Mouse (Mus musculus) yolk sac, embryonic 10.5 days (tissue): Measurements from ENCODE around the gene Gm20388.

Source experiments
- DNase-seq: peaks from one replicate; pipeline ENCODE4 v3.0.0-alpha.2; 2017; ENCODE audit warnings: low spot score

The Gm20388 gene

GRCm38 (mm10) chr8:122893451-122893850 is 2982.8 kb downstream of the Gm20388 start:
- no peak for DNase-seq

GRCm38 (mm10) chr8:122896317-122896716 is 2985.7 kb downstream of the Gm20388 start:
- DNase-seq, result no peak

GRCm38 (mm10) chr8:122897200-122897599 is 2986.6 kb downstream of the Gm20388 start:
- no peak for DNase-seq

GRCm38 (mm10) chr8:122898018-122898417 is 2987.4 kb downstream of the Gm20388 start:
- no peak for DNase-seq

GRCm38 (mm10) chr8:122898473-122898872 is 2987.8 kb downstream of the Gm20388 start:
- no peak for DNase-seq

- no peak for DNase-seq
Observed at GRCm38 (mm10) chr8:122899085-122899484, 2988.4 kb downstream of the Gm20388 start.

- no peak for DNase-seq
Observed at GRCm38 (mm10) chr8:122901476-122901875, 2990.8 kb downstream of the Gm20388 start.

GRCm38 (mm10) chr8:122901892-122902515 is 2991.4 kb downstream of the Gm20388 start:
- DNase-seq, result no peak

GRCm38 (mm10) chr8:122902581-122902980 is 2991.9 kb downstream of the Gm20388 start:
- no peak for DNase-seq

- no peak for DNase-seq
Observed at GRCm38 (mm10) chr8:122903002-122903401, 2992.4 kb downstream of the Gm20388 start.

GRCm38 (mm10) chr8:122904496-122904895 is 2993.9 kb downstream of the Gm20388 start:
- DNase-seq, result no peak

GRCm38 (mm10) chr8:122905346-122905745 is 2994.7 kb downstream of the Gm20388 start:
- DNase-seq, result no peak

GRCm38 (mm10) chr8:122906463-122907021 is 2995.9 kb downstream of the Gm20388 start:
- DNase-seq, result peak; percentile 69

GRCm38 (mm10) chr8:122912150-122912549 is 3001.5 kb downstream of the Gm20388 start:
- no peak for DNase-seq

- DNase-seq, result no peak
Observed at GRCm38 (mm10) chr8:122912871-122913270, 3002.2 kb downstream of the Gm20388 start.

GRCm38 (mm10) chr8:122916766-122917165 is 3006.1 kb downstream of the Gm20388 start:
- no peak for DNase-seq

GRCm38 (mm10) chr8:122917531-122918392 is 3007.1 kb downstream of the Gm20388 start:
- no peak for DNase-seq

- DNase-seq, result no peak
Observed at GRCm38 (mm10) chr8:122918438-122919107, 3007.9 kb downstream of the Gm20388 start.

- DNase-seq, result no peak
Observed at GRCm38 (mm10) chr8:122920890-122921289, 3010.2 kb downstream of the Gm20388 start.

GRCm38 (mm10) chr8:122922945-122923344 is 3012.3 kb downstream of the Gm20388 start:
- no peak for DNase-seq

- DNase-seq, result peak; percentile 53
Observed at GRCm38 (mm10) chr8:122923431-122924090, 3012.9 kb downstream of the Gm20388 start.

- no peak for DNase-seq
Observed at GRCm38 (mm10) chr8:122924091-122924490, 3013.4 kb downstream of the Gm20388 start.
